Mouse (Mus musculus): ENCODE measurements around the gene Slc30a3.

The Slc30a3 gene

GRCm38 (mm10) chr5:31080059-31080794 is 27.8 kb downstream of the Slc30a3 start:
- CTCF ChIA-PET: interaction anchor here in 3 of 4 experiments (0.8 to 3.8 kb wide), 6 partner anchors 8 to 110 kb away, joined by 3 to 20 read pairs (median 8); partner anchors contain the start of gene Cad (in 2 of the 3)
- POLR2A ChIA-PET: interaction anchor here in 3 of 4 experiments (0.6 to 5.4 kb wide), 17 partner anchors 10 to 72 kb away, joined by 3 to 40 read pairs (median 5); partner anchors contain the start of genes Atraid (in 2 of the 3), Trim54 (in 2 of the 3), Cad (in 1 of the 3) and Slc5a6 (in 1 of the 3)

DNA sequence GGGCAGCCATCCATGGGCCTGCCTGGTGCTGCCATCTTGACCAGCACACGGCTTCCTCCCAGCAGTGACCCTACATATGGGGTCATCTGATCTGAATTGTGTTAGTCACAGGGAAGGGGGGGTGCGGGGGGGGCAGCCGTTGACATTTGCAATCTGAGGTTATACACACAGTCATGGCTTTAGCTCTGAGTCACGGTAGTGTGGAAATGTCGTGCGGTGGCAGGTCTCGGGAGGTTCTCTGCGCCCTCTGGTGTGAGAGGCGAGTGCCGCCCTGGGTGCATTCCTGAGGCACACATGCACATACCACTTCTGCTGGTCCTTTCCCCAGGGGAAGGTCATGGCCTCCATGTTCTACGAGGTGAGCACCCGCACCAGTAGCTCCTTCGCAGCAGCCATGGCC is 31.7 kb downstream of the Slc30a3 start:
- ChIA-PET POLR2A (interaction anchor here (0.6 to 2.4 kb wide), 28 partner anchors 8 to 364 kb away, joined by 3 to 18 read pairs (median 4); partner anchors contain the start of genes Atraid (in 2 of the 4), Cad (in 2 of the 4), Slc5a6 (in 2 of the 4) and Trim54 (in 2 of the 4)), CTCF (interaction anchor here in 3 of 4 experiments (0.6 to 2.2 kb wide), 10 partner anchors 10 to 367 kb away, joined by 3 to 6 read pairs (median 4); no protein-coding TSS in a partner anchor)

- CTCF ChIA-PET: interaction anchor here in 3 of 4 experiments (1.2 to 2.8 kb wide), 4 partner anchors 8 to 15 kb away, joined by 4 to 14 read pairs (median 6); no protein-coding TSS in a partner anchor
Measured at GRCm38 (mm10) chr5:31073176-31073575, 34.9 kb downstream of the Slc30a3 start.

GRCm38 (mm10) chr5:31071821-31072220 is 36.2 kb downstream of the Slc30a3 start:
- POLR2A ChIA-PET: interaction anchor here in 3 of 4 experiments (0.8 to 4.2 kb wide), 15 partner anchors 10 to 99 kb away, joined by 3 to 17 read pairs (median 5); partner anchors contain the start of genes Atraid (in 2 of the 3), Cad (in 2 of the 3), Slc5a6 (in 2 of the 3) and Trim54 (in 1 of the 3)
- CTCF ChIA-PET: interaction anchor here in 3 of 4 experiments (0.6 to 2.8 kb wide), 3 partner anchors 8 to 11 kb away, joined by 3 to 14 read pairs (median 6); no protein-coding TSS in a partner anchor

More at GRCm38 (mm10) chr5:31073176-31073575, 34.9 kb downstream of the Slc30a3 start:
- POLR2A ChIA-PET: interaction anchor here in 3 of 4 experiments (0.8 to 4.2 kb wide), 12 partner anchors 9 to 32 kb away, joined by 3 to 17 read pairs (median 6); partner anchors contain the start of genes Atraid (in 2 of the 3), Cad (in 2 of the 3) and Slc5a6 (in 2 of the 3)

- ChIA-PET CTCF (interaction anchor here (0.6 to 2.8 kb wide), 8 partner anchors 8 to 570 kb away, joined by 3 to 14 read pairs (median 4); no protein-coding TSS in a partner anchor), POLR2A (interaction anchor here (0.5 to 4.2 kb wide), 11 partner anchors 9 to 67 kb away, joined by 3 to 17 read pairs (median 5); partner anchors contain the start of genes Cad (in 2 of the 4), Atraid (in 1 of the 4), Slc5a6 (in 1 of the 4) and Trim54 (in 1 of the 4))
Measured at GRCm38 (mm10) chr5:31071059-31071458, 37.0 kb downstream of the Slc30a3 start.

DNA sequence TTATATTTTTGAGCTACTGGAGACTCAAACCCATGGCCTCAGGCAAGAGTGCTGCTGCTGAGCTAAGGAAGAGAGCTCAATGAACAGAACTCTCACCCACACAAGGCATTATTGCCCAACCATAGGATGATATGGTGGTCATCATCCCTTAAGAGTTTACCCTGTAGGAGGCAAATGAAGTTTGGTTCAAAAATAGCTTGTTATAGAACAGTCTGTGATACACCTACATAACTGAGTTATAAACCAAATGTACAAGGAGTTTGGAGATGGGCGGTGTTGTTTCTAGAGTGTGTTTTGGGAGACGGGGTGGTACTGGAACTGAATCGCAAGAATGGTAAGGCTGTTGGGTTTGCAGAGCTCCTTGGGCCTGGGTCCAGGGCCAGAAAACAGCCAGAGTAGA is 38.2 kb downstream of the Slc30a3 start:
- POLR2A ChIA-PET: interaction anchor here in 3 of 4 experiments (0.6 to 4.5 kb wide), 19 partner anchors 8 to 183 kb away, joined by 3 to 15 read pairs (median 3); partner anchors contain the start of genes Atraid (in 2 of the 3), Cad (in 2 of the 3), Slc5a6 (in 2 of the 3) and Khk (in 1 of the 3)
- CTCF ChIA-PET: interaction anchor here in 2 of 4 experiments (0.6 to 0.8 kb wide), 2 partner anchors 56 to 57 kb away, joined by 3 read pairs; no protein-coding TSS in a partner anchor

- ChIA-PET POLR2A (interaction anchor here (0.5 to 5.8 kb wide), 49 partner anchors 8 to 344 kb away, joined by 3 to 32 read pairs (median 5); partner anchors contain the start of genes Gm29609 (in 2 of the 4), Gtf3c2 (in 2 of the 4), Mpv17 (in 2 of the 4) and Preb (in 2 of the 4)), CTCF (interaction anchor here in 2 of 4 experiments (1.2 to 1.5 kb wide), 4 partner anchors 18 to 148 kb away, joined by 3 to 5 read pairs (median 3); partner anchors contain the start of gene Ost4 (in 1 of the 2))
Measured at GRCm38 (mm10) chr5:31055216-31056140, 52.6 kb downstream of the Slc30a3 start.

DNA sequence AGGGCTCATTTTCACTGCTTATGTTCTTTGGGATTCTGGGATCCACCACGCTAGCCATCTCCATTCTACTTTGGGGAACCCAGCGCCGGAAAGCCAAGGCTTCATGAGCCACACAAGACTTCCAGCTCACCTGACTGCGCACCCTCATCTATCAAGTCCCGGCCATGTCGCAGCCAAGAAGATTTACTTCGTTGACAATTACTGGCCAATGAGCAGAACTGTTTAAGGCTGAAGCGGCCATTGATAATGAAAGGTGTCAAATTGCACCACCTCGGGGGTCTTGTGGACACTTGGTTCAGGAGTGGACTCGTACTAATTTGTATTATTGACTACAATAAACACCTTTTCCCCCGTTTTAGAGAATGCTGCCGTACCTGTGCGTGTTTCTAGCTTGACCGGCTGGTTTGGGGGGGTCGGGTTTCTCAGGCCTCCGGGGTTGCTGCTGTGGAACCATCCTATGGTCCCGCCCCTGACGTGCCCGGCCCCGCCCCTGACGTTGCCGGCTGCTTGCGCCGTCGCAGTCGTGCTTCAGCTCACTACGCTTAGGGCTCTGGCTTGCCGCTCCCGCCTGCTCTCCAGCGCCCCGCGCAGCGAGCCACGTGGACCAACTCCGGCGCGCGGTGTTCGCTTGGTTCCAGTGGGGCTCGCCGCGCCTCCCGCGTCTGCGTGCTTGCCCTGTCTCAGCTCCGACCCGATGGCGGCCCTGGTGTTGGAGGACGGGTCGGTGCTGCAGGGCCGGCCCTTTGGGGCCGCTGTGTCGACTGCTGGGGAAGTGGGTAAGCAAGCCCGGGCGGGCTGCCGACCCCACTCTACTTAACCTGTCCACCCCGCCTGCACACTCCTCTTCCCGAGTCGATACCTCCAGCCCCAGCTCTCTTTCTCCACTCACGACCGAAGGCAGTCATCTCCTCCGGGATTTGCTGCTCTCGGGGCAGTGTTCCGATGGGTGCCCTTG is 53.5 kb downstream of the Slc30a3 start, which contains the start of gene Cad:
Gene Cad, plus strand, starts transcription at position 520 of the 955 bp plus-strand sequence.
- POLR2A ChIA-PET: interaction anchor here (0.5 to 5.8 kb wide), 64 partner anchors 9 to 343 kb away, joined by 3 to 32 read pairs (median 5); partner anchors contain the start of genes Gm29609 (in 2 of the 4), Gm9970 (in 2 of the 4), Gtf3c2 (in 2 of the 4) and Mpv17 (in 2 of the 4)
- CTCF ChIA-PET: interaction anchor here in 3 of 4 experiments (0.5 to 1.5 kb wide), 12 partner anchors 8 to 1981 kb away, joined by 3 to 6 read pairs (median 3); partner anchors contain the start of gene Ost4 (in 1 of the 3)

DNA sequence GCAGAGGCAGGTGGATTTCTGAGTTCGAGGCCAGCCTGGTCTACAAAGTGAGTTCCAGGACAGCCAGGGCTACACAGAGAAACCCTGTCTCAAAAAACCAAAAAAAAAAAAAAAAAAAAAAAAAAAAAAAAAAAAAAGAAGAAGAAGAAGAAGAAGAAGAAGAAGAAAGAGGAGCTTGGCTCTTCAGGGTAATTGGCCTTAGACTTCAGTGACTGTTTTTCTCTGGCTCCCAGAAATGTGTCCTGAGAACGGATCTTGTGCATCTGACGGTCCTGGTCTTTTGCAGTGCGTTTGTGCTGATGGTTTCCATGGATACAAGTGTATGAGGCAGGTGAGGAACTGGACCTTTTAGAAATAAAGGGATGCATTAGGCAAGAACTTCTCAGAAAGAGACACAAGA is 54.3 kb downstream of the Slc30a3 start:
- ChIA-PET POLR2A (interaction anchor here in 2 of 4 experiments (0.7 to 5.8 kb wide), 34 partner anchors 9 to 166 kb away, joined by 3 to 32 read pairs (median 6); partner anchors contain the start of genes Gm29609 (in 2 of the 2), Gtf3c2 (in 2 of the 2), Preb (in 2 of the 2) and Mpv17 (in 1 of the 2)), CTCF (interaction anchor here in 2 of 4 experiments (1.2 to 1.3 kb wide), 3 partner anchors 14 to 27 kb away, joined by 3 to 4 read pairs (median 3); no protein-coding TSS in a partner anchor)

DNA sequence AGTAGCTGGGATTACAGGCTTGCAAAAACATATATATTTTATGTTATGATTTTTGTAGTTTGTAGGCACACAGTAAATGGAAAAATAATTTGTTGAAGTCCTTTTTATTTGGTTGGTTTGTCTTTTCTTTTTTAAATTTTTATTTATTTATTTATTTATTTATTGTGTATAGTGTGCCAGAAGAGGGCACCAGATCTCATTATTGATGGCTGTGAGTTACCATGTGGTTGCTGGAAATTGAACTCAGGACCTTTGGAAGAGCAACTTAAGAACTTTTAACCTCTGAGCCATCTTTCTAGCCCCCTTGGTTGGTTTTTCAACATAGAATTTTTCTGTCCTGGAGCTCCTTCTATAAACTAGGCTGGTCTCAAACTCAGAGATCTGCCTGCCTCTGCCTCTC is 57.6 kb downstream of the Slc30a3 start:
- CTCF ChIA-PET: interaction anchor here in 2 of 4 experiments (0.6 to 0.9 kb wide), 2 partner anchors 31 to 220 kb away, joined by 3 read pairs; no protein-coding TSS in a partner anchor
- POLR2A ChIA-PET: interaction anchor here (0.5 to 4.0 kb wide), 13 partner anchors 10 to 203 kb away, joined by 3 to 40 read pairs (median 7); partner anchors contain the start of genes Gm29609 (in 1 of the 4), Gtf3c2 (in 1 of the 4) and Trim54 (in 1 of the 4)

DNA sequence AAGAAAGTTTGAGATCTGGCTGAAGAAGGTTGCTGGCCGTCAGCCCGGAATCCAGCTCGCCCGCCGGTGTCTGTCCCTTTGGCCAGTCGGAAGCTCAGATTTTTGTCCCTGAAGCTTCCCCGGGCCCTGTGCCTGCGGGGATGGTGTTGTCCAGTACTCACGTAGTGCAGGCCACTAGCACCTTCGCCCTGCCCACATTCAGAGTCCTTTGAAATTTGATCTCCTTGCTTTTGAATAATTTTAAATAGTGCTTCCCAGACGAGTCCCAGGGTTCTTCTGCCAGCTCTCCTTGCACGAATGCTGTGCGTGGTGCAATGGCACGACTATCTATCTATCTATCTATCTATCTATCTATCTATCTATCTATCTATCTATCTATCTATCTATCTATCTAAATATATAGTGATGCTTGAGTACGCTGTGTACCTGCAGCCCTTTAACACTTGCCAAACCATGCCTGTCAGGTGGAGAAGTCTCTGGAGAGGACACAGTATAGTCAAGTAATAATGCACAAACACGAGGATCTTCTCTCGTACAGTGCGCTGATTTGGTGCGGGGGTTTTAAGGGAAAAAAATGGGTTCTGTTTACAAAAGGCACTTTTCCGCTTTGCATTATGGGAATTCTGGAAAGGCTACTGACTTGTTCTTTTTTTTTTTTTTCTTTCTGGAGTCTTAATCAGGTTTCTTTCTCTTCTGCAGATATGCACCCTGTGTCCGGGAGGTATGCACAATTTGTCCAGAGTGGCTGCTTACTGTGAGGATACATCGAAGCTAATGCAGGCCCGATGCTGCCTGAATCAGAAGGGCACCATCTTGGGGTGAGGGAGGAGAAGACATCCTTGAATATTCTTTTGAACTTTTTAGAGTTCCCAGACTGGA is 59.0 kb downstream of the Slc30a3 start, which contains the start of gene Slc5a6:
Gene Slc5a6, minus strand, starts transcription at position 162 of the 879 bp plus-strand sequence.
- ChIA-PET POLR2A (interaction anchor here (0.5 to 4.0 kb wide), 166 partner anchors 11 to 1479 kb away, joined by 3 to 71 read pairs (median 5); partner anchors contain the start of genes Agbl5 (in 3 of the 4), Gm29609 (in 3 of the 4), Gtf3c2 (in 3 of the 4) and Ost4 (in 3 of the 4)), CTCF (interaction anchor here (0.6 to 1.5 kb wide), 35 partner anchors 15 to 914 kb away, joined by 3 to 10 read pairs (median 4); partner anchors contain the start of genes Gm29609 (in 1 of the 4), Gtf3c2 (in 1 of the 4), Khk (in 1 of the 4) and Mpv17 (in 1 of the 4))

GRCm38 (mm10) chr5:31047848-31048762 is 59.9 kb downstream of the Slc30a3 start, which contains the start of gene Atraid:
Atraid (plus strand) TSS chr5:31048312.
- POLR2A ChIA-PET: interaction anchor here (0.5 to 4.0 kb wide), 170 partner anchors 10 to 1479 kb away, joined by 3 to 71 read pairs (median 5); partner anchors contain the start of genes Agbl5 (in 3 of the 4), Gm29609 (in 3 of the 4), Gtf3c2 (in 3 of the 4) and Ost4 (in 3 of the 4)
- CTCF ChIA-PET: interaction anchor here (0.6 to 1.5 kb wide), 38 partner anchors 16 to 1468 kb away, joined by 3 to 11 read pairs (median 4); partner anchors contain the start of genes Gm29609 (in 1 of the 4), Gtf3c2 (in 1 of the 4), Khk (in 1 of the 4) and Mpv17 (in 1 of the 4)

DNA sequence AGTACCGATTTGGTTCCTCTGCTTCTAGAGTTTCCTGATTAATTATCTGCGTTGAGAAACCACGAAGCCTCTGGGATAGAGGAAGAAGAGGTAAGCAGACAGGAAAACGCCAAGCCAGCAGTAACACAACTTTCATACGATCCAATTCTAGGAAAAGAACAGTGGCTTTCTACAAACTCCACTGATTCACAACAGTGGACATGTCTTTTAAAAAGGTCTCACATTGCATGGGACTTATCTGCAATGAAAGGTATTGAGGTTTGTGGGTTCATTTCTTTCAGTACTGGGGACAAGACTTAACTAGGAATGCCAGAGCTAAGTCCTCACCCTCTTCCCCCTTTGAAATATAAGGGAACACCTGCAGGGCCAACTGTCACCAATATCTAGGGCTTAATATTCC is 61.0 kb downstream of the Slc30a3 start:
- ChIA-PET POLR2A (interaction anchor here (0.6 to 4.0 kb wide), 36 partner anchors 10 to 335 kb away, joined by 3 to 71 read pairs (median 14); partner anchors contain the start of genes Trim54 (in 3 of the 4), Agbl5 (in 2 of the 4), Preb (in 2 of the 4) and Dpysl5 (in 1 of the 4)), CTCF (no interaction called here)
